Mouse (Mus musculus) granulocyte monocyte progenitor cell, adult 5-6 weeks (primary cell): ENCODE measurements around the gene Stum. TPM values are rescaled to one million over a fixed set of nuclear protein-coding genes. Genes with fewer than 3 reads are reported as not detected.

Experiments used
- ATAC-seq: replicated peaks from 2 replicates; pipeline ENCODE4 v1.8.0; 2016; ENCODE audit warnings: mild to moderate bottlenecking, moderate TSS enrichment, inconsistent platforms; ENCODE audit not compliant: poor library complexity, severe bottlenecking
- total RNA-seq, 2 experiments: library from RNA; stranded (forward) in 1 of 2; stranded (reverse) in 1 of 2; fragments of 200-712, 200-1000 nt in 1 of 2; fragments of >200 nt in 1 of 2; fragmentation: Nextera tagmentation in 1 of 2; gene quantifications; 2 replicates each; pipeline ENCODE4 v1.2.3; 2014 to 2017

Stum gene
- total RNA-seq, 2 experiments from 2014 or later, result not detected

DNA sequence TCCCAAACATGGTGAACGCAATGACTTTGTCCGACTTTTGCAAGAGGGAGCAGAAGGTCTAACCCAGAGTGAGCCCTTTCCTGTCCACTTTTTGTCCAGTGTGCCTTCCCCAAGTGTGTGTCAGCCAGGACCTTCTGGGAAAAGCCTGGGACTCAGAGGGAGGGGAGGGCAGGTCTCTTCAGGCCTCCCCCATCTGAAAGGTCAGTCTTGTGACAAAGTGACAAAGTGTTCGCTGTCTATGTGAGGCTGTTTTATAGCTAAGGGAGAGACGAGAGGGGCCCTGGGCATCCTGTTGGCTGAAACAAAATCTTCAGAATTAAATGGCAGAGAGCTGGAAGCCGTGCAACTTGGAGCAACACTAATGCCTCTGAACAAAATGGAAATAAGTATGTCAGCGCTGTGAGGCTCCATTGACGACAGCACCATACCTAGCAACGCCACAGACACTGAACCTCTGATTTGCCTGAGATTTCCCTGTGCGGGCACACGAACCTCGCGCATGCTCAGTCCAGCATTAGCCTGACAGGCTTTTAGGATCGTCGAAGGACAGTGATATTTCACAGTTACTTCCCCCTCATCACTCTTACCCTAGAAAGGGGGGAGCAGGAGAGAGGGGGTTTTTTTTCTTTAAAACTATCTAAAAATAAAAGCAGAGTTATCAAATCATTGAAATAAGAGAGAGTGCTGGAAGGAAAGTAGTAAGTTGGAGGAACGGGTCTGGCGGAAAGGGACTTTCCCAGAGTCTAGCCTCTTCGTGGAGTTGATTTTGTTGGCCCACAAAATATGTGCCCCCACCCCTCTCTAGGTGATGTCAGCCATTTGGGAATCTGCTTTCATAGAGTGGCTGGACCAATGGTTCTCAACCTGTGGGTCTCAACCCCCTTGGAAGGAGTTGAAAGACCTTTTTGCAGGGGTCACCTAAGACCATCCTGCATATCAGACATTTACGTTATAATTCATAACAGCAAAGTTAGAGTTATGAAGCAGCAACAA, 75.3 kb downstream of the Stum start:
- ATAC-seq, result no peak

DNA sequence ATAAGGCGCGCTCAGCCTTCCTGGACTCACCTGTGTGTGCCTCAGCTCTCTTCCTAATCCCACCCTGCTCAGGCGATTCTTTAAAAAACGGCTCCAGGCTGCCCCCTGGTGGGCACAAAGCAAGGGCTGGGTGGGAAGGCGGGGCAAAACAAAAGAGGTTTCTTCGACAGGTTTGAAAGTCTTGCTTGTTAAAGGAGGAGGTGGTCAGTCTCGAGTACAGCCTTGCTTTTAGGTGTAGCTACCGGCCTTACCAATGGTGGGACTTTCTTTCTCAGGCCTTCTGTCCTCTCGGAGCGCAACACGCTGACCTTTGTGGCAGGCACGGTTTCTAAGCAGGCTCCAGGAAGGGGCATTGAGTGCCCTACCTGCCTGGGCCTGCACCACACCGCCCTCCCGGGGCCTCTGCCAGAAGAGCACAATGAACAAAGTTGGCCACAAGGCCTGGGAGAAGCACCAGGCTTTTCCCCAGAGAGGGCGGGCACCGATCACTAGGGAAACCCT, 76.1 kb downstream of the Stum start:
- no peak for ATAC-seq

DNA sequence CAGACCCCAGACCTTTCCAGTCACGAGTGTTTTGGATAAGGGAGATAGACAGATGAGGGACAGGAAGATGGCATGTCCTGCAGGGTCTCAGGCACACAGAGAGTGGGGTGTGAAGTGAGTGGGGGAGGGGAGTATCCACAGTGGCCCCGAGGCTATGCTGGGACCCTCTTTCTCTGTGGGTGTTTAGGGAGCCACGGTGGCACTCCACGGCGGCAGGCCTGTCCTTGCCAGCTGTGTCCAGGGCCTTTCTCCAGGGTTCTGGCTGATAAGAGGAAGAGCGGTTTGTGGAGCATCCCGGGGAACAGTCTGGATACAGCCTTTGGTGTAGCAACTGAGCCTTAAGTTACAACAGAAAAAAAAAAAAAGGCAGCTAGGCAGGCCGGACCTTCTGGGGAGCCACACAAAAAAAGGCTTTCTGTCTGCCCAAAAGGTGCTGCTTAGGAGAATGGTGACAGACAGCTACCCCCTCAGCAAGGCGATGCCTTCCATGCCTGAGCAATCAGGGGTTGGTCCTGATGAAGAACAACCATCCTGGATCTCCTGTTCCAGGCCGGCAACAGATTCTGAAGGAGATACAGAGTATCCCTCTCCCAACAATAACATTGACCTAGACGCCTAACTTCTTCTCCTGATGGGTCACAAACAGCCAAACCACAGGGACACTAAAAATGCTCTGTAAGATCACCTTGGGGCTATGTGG, 76.8 kb downstream of the Stum start:
- no peak for ATAC-seq

DNA sequence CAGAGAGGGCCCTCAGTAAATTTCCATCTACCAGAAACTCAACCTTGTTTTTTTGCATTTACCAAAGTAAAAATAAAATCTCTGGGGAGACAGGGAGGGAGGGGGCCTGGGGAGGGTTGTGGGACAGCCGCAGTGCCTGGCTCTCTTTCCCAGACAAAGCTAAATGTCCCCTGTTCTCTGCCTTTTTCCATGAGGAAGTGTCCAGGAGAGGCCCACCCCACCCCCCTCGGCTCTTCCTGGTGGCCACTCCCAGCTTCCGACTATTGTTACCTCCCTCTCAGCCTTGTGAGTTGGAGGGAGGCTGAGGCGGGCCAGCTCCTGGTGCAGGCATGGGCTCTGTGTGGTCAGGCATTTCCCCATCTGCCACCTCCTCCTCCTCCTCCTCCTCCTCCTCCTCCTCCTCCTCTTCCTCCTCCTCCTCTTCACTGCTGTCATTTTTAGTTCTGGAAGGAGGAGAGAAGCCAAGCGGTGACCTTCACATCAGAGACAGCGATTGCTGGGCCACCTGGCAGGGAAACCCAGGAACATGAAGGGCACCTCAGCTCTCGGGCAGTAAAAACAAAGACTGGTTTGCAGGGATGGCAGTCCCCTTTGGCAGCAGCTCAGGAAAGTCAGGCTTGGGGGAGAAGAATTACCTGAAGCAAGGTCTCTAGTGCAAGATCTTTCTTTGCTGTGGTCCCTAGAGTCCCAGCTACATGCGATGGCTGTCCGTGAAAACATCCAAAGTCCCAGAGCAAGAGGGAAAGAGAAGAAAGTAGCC, 77.5 kb downstream of the Stum start:
- ATAC-seq, result no peak

DNA sequence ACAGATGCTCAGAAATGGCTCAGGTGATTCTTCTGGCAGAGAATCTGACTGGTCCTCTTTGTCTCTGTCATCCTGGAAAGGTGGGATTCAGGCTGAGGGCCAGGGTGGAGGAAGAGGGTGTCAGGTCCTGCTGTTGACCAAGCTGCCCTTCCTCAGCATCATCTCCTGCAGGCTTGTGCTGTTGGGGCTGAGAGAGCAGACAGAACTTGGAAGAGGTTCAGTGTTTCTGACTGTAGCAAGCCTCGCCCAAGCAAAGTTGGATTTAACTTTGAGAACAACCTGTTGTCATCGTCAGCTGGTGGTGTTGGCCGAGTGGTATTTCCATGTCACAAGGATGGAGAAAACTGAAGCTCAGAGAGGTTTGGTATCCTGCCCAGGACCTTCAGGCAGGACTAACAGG, 78.6 kb downstream of the Stum start:
- ATAC-seq, result no peak

DNA sequence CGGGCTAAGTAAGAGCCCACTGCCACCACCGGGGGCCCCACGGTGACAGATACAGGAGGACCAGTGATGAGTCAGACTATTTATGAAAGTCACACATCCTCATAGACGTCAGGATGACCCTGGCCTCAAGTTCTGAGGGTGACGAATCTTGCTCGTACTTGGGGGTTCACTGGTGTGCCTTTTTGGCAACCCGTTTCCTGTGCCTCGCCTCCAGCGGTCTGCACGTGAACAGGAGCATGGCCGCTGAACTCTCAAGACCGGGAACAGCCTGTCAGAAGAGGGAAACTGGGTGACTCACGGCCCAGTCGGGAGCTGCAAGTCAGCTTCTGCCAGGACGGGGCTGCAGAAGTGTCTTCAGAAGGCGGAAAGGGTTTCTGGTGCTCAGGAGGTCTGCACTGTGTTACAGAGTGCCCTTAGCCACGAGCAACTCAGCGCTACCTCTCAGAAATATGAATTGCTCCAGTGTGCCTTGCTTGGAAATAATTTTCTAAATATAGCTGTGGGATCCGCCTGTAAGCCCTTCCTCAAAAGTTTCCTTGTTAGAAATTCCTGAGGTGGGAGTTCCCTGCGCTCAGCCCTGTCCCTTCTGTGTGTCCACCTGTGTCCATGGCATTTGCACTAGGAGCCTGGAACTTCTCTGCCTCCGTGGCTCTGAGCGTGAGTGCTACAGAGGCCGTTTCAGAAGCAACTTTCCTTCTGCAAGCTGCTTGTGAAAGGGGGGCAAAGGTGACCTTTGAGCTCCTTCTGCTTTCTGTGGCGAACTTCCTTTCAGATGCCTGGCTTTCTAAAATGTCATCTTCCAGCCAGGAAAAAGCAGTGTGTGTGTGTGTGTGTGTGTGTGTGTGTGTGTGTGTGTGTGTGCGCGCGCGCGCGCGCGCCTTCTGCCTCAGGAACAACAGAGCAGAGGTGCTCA, 79.4 kb downstream of the Stum start:
- ATAC-seq, result peak; percentile 79

DNA sequence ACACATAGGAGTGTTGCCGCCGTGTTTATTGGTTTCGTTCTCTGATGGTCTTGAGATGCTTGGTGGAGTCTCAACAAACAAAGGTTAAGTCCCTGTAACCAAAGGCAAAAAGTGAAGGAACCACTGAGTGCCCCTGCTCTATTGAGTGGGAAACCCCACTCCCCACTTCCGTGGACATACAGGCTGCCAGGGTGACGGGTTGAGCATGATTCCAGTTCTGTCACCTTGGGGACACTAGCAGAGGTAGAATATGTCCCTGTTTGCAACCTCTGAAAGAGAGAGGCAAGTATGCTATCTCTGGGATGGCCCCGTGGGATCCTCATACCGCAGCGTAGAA, 80.0 kb downstream of the Stum start:
- peak; percentile 0; the same call in 1 of the 2 replicates for ATAC-seq

DNA sequence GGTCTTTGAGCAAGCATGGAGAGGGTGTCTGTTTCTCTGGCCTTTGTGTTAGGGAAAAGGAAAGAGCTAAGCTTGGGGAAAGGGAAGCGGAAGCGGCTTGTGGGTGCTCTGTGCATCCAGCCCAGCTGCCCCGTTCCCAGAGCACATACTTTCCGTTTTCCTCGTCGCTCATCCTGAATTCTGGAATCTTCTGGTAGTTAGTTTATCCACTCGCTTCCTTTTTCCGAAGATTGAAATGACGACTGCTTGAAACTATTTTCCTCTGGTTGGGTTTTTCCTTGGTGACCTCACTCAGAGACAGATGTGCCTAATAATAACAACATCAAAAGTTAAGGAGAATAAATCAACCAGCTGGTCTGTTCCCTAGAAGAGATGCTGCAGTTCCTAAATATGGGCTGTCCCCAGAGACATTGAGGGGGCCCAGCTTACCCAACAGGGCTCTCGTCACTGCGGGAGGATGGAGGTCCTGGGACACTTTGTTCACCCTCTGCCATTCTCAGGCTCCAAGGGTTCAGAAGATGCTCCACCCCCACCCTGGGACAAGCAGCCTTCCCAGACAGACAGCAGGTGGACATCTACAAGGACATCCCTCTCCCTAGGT, 80.7 kb downstream of the Stum start:
- ATAC-seq, result no peak

DNA sequence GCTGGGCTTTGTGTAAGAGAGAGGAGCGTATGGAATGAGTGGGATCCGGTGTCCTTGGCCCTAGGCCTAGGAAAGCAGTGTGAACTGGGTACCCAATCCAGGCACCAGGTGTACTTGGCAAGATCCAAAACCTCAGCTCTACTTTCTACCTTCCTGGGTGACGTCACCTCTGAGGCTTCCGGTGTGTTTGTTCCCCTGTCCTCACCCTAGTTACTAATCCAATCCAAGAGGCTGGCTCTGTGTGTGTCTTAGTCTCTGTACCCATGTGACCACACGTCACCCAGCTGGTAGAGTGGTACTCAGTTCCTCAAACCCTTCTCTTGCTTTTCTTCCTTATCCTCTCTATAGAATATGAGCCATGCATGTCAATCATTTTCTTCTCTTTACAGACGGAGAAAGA, 81.6 kb downstream of the Stum start:
- peak; percentile 60 for ATAC-seq

DNA sequence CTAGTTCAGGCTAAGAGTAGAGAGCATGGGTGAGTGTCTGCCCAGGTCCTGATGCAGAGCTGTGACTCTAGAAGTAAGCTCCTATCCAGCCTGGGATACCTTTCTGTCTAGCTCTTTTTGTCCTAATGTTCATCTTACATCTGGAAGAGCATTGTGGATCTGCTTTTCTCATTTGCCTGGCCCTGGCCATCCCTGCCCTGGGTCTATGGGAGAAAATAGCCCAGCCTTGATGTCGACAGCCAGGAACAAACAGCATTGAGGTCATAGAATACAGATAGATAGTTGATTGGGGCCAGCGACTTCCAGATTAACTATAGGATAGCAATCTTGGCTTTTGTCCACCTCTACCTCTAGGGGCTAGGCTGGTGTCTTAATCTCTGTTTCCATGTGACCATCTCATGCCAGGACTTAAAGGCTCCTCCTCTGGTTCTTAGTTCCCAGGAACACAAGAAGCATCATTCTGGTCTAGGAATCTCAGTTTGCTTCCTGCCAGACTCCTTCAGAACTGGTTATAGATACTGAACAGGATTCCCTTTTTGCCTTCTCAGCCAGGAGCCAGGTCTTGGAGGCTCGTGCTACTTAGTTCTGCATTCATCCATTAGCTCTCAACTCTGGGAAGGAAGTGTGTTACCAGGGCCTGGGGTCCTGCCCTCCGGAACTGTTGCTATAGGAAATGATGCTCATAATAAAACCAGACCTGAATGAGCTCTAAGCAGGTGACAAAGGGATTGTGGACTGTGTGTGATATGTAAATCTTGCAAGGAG, 82.4 kb downstream of the Stum start:
- ATAC-seq, result no peak

DNA sequence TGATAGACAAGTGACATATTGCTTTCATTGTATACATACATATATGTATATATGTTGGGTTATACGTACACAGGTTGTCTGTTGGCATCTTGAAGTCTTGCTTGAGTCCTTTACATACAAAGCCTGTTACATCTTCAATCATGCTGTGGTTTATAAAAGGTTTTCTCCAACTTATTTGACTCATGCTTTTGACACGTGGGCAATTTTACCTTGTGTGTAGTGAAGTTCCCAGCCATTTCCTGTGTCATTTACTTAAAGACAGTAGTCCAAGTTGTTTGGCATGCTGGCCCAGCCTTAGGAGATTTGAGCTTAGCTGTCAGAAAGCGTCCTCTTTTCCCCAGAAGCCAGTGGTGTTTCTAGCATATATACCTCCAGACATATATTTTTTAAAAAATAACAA, 84.9 kb downstream of the Stum start:
- ATAC-seq, result no peak

DNA sequence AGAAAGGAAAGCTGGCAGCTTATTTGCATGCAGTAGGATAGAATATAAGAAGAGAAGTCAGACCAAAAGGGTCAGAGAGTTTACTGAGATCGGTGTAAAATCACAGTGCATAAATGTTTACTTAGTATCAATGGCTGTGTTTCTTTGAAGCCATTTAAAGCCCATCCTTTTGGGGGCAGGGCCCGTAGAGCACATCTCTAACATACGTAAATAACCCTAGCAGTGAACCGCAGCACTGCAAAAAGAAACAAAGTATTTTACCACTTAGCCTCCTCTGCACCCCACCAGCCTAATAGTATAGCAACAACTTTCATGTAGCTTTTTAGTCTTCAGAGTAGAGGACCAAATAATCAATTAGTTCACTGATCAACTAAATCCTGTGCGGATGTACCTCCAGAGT, 85.6 kb downstream of the Stum start:
- no peak for ATAC-seq

DNA sequence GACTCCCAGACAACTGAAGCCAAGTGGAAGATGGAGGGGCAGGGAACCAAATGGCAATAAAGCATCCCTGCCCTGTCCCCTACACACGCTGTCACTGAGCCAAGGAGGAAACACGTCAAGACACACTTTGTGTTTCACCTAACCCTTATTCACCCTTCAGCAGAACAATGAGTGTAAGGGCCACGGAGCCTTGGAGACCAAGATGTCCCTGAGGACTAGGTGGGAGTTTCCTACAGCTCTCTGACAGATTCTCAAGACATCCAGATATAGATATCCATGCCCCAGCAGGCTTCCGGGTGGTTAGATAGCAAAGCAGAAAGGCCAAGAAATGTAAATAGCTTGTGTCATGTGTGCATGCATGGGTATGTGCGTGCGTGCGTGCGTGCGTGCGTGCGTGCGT, 89.4 kb downstream of the Stum start:
- ATAC-seq, result no peak

DNA sequence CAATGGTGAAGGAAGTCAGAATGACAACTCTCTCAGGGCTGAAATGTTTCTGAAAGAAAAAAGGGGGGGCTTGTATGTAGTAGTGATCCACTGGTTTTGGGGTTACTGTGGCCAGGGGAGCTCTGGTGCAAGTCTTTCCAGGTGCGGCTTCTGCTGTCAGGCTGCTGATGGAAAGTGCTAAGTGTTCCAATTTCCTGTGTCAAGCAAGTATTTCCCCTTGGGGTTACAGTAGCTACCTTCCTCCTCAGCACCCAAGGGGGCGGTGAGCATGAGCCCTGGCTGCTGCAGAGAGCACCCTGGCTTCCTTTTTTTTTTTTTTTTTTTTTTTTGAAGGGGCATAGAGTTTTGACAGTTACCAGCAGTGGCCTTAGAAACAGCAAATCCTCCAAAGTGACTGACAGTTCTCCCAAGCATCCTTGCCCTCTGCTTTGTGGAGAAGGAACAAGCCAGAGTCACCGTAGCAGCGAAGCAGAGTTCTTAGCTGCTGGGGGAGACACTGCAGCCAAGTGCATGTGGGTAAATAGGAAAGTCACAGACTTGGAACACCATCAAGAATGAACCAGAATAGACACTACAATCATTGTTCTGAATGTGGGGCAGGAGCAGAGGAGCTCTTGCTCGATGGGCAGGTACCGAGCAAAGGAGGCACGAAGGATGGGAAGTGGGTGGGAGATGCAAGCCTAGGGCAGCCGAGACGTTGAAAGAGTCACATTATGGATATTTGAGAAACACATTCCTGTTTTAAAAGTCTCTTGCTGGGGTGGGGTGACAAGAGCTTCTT, 90.1 kb downstream of the Stum start:
- peak; percentile 91 for ATAC-seq

DNA sequence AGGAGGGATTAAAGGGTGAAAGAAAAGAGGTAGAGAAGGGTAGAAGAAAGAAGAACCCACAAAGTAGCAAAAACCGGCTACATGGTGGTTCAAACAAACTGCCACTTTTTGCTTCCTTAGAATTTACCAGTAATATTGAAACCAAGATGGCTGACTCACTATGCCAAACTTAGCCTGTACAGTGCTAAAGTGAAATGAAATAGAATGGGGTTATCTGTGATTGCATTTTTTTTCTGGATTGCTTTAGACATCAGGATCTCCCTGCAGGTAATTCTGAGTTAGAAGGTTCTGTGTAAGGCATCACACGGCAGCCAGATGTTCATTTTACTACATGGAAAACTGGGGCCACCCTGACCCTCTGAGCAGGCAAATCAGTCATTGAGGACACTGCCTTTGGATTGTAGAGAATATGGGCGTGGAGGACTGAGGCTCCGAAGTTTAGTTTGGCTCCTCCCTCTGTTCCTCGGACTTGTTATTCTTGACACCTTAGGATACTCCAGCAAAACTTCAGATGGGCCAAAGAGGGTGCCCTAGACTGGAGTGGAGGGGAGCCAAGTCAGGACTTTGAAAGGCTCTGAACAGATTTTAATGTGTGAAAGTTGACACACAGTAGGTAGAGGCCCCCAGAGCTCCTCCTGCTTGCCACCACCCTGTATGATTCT, 91.0 kb downstream of the Stum start:
- ATAC-seq, result no peak

DNA sequence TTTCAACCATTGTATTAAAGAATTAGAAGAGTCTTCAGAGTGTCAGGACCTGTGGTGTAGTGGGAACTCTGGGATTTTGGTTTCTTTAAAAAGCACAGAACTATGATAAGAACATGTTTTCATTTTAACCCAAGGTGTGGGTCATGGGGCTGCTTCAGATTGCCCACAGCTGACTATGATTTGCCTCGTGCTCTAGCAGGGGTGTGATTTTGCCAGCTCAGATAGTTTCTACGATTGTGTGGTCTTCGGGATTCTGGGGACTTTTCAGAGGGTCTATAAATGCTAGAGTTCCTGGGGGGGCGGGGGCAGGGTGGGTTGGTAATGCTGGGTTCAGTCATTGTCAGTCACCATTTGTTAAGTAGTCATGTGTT, 91.7 kb downstream of the Stum start:
- no peak for ATAC-seq
